Mouse (Mus musculus) MEL (cell line): ENCODE results near the gene Psmg3. TPM values are rescaled to one million over a fixed set of nuclear protein-coding genes. Genes with fewer than 3 reads are reported as not detected.

ENCODE experiments used
- DNase-seq: peaks from one replicate; pipeline ENCODE4 v3.0.0; 2011; ENCODE audit warnings: low read depth, low spot score
- H3K27ac ChIP-seq: 2 replicates; pipeline ENCODE4 v1.5.1; 2012; ENCODE audit warnings: low read depth, mild to moderate bottlenecking, control low read depth, low read length, moderate library complexity; ENCODE audit not compliant: control insufficient read depth
- H3K27me3 ChIP-seq, 2 experiments: fragments of 150-350 bp in 1 of 2; sonication (generic) in 1 of 2; 2 replicates each; pipeline ENCODE4 v1.6.1; 2012; ENCODE audit warnings: low read length in 2 of 2, mild to moderate bottlenecking in 2 of 2, improper control_type of control experiment in 1 of 2, moderate library complexity in 1 of 2; ENCODE audit not compliant: insufficient read depth in 2 of 2, control insufficient read depth in 1 of 2
- H3K36me3 ChIP-seq, 2 experiments: 2 replicates each; pipeline ENCODE4 v1.6.1; 2012 to 2014; ENCODE audit warnings: low read length in 2 of 2, improper control_type of control experiment in 1 of 2, inconsistent platforms in 1 of 2, mild to moderate bottlenecking in 1 of 2; ENCODE audit not compliant: insufficient read depth in 2 of 2, control insufficient read depth in 1 of 2
- H3K4me1 ChIP-seq, 2 experiments: fragments of 150-350 bp in 1 of 2; sonication (generic) in 1 of 2; 2 replicates each; pipeline ENCODE4 v1.6.1; 2012; ENCODE audit warnings: low read length in 2 of 2, improper control_type of control experiment in 1 of 2, mild to moderate bottlenecking in 1 of 2; ENCODE audit not compliant: insufficient read depth in 2 of 2, control insufficient read depth in 1 of 2
- H3K4me3 ChIP-seq, 2 experiments: fragments of 150-350 bp in 1 of 2; sonication (generic) in 1 of 2; 2 replicates each; pipeline ENCODE4 v1.5.1; 2012; ENCODE audit warnings: low read depth in 2 of 2, low read length in 2 of 2, mild to moderate bottlenecking in 2 of 2, moderate library complexity in 2 of 2, control low read depth in 1 of 2, improper control_type of control experiment in 1 of 2; ENCODE audit not compliant: control insufficient read depth in 1 of 2, insufficient read depth in 1 of 2
- H3K79me2 ChIP-seq: 2 replicates; pipeline ENCODE4 v1.6.1; 2012; ENCODE audit warnings: mild to moderate bottlenecking, low read length, moderate library complexity; ENCODE audit not compliant: control insufficient read depth, poor library complexity, insufficient read depth
- H3K9ac ChIP-seq: 2 replicates; pipeline ENCODE4 v1.6.1; 2012; ENCODE audit warnings: low read depth, mild to moderate bottlenecking, control low read depth, low read length, moderate library complexity; ENCODE audit not compliant: control insufficient read depth, poor library complexity, severe bottlenecking
- H3K9me3 ChIP-seq: fragments of 150-350 bp; sonication (generic); replicated peaks from 2 replicates; pipeline ENCODE4 v1.6.1; 2012; ENCODE audit warnings: mild to moderate bottlenecking, low read length, improper control_type of control experiment, moderate library complexity; ENCODE audit not compliant: insufficient read depth
- BHLHE40 ChIP-seq: IDR thresholded peaks from 2 replicates; pipeline ENCODE4 v1.6.1; 2012; ENCODE audit warnings: low read depth, mild to moderate bottlenecking, inconsistent platforms, low read length, improper control_type of control experiment, borderline replicate concordance
- GATA1 ChIP-seq: IDR thresholded peaks from 2 replicates; pipeline ENCODE4 v1.6.1; 2011; ENCODE audit warnings: low read depth, low read length, improper control_type of control experiment
- HCFC1 ChIP-seq: IDR thresholded peaks from 2 replicates; pipeline ENCODE4 v1.6.1; 2012; ENCODE audit warnings: low read depth, mild to moderate bottlenecking, inconsistent platforms, low read length, improper control_type of control experiment, moderate library complexity
- JUND ChIP-seq: IDR thresholded peaks from 2 replicates; pipeline ENCODE4 v1.6.1; 2011; ENCODE audit warnings: low read depth, mild to moderate bottlenecking, improper control_type of control experiment, low read length
- MYC ChIP-seq: IDR thresholded peaks from 2 replicates; pipeline ENCODE4 v1.6.1; 2011; ENCODE audit warnings: low read depth, mild to moderate bottlenecking, low read length, improper control_type of control experiment, moderate library complexity
- POLR2AphosphoS5 ChIP-seq: IDR thresholded peaks from 2 replicates; pipeline ENCODE4 v1.6.1; 2012; ENCODE audit warnings: low read depth, borderline replicate concordance, mild to moderate bottlenecking, inconsistent platforms, low read length, moderate library complexity, mixed read lengths
- TAL1 ChIP-seq: IDR thresholded peaks from 2 replicates; pipeline ENCODE4 v1.6.1; 2012; ENCODE audit warnings: mild to moderate bottlenecking, inconsistent platforms, low read length, moderate library complexity, mixed read lengths
- USF1 ChIP-seq: IDR thresholded peaks from 2 replicates; pipeline ENCODE4 v1.6.1; 2014; ENCODE audit warnings: low read depth, mild to moderate bottlenecking, inconsistent platforms, low read length, improper control_type of control experiment, moderate library complexity
- ZKSCAN1 ChIP-seq: IDR thresholded peaks from 2 replicates; pipeline ENCODE4 v1.6.1; 2012; ENCODE audit warnings: low read depth, mild to moderate bottlenecking, inconsistent platforms, low read length, improper control_type of control experiment, moderate library complexity
- ZNF384 ChIP-seq: IDR thresholded peaks from 2 replicates; pipeline ENCODE4 v1.6.1; 2012; ENCODE audit warnings: low read depth, mild to moderate bottlenecking, inconsistent platforms, low read length, improper control_type of control experiment
- polyA plus RNA-seq, 2 experiments: library from polyadenylated mRNA; stranded (reverse) in 1 of 2; unstranded in 1 of 2; fragments of >175 nt in 1 of 2; fragments of >200 nt in 1 of 2; gene quantifications; 2 replicates each; pipeline versions ENCODE4 v1.2.1 to v1.2.4; 2012; ENCODE audit warnings: low replicate concordance in 2 of 2, low read depth in 1 of 2; ENCODE audit not compliant: insufficient read length in 2 of 2, insufficient read depth in 1 of 2, missing spikeins in 1 of 2
- total RNA-seq: library from RNA; depleted of rRNA; stranded (reverse); fragments of 300-350 nt; gene quantifications from 2 replicates; pipeline ENCODE4 v1.2.3, GENCODE M21; 2012

Gene Psmg3
- total and polyA plus RNA-seq, 3 experiments, result 75.4 to 81.9 TPM; not detected in 1

DNA sequence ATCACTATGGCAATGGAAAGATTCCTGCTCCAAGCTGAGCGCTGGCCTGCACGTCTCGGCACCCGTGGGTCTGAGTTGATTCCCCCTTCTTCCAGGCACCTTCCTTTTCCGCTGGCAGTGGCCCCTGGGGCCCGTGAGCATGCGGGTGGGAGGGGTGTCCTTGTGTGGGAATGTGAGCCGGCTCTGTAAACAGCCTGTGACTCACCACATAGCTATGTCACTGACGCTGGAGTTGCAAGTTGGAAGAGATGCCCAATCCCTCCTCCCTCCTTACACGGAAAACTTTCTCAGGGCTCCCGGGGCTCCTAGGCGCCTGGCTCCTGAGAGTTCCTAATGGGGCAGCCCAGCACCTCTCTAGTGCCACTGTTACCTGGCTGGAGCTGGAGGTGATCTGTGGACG, 29.8 kb downstream of the Psmg3 start:
- no peak for TF ChIP-seq GATA1
- no peak for TF ChIP-seq USF1
- TF ChIP-seq TAL1, result no peak
- H3K27me3 ChIP-seq, result no peaks in the 10 kb centered on the region
- H3K36me3 ChIP-seq, result peaks cover 0 to 10% of the 10 kb centered on the region in 2 experiments; a peak in 3 of 4 replicates
- no peak for DNase-seq
- peaks cover 62% of the 10 kb centered on the region for H3K79me2 ChIP-seq
- no peaks in the 10 kb centered on the region for H3K9me3 ChIP-seq
- H3K4me1 ChIP-seq, result peaks cover 7 to 22% of the 10 kb centered on the region in 2 experiments
- no peak overlapping the region for H3K9ac ChIP-seq
- H3K4me3 ChIP-seq, result no peak overlapping the region
- H3K27ac ChIP-seq, result no peak overlapping the region

DNA sequence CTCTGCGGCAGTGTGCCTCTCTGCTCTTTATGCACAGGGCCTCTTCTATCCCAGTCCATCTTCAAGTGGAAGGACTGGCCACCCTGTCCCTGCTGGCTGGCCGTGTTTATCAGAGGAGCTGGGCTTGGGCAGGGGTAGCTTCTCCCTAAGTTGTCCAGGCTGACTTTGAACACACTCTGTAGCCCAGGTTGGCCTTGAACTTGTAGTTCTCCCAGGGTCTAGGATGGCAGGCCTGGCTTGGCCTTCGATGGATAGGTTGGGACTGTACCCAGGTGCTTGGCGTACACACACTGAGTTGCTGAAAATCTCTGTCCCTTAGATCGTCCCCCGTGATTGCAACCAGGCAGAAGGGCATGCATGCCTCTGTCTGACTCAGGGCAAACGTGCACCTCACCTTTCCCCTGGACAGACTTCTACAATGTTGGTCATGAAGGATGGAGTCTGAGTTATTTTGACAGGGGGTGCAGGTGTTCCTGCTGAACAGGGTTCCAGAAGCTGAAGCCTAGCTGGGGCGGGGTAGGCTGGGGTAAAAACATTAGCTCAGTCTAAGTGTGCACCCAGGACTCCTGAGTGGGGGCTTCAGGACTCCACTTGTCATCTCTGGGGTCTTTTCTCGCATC, 30.6 kb downstream of the Psmg3 start:
- Histone ChIP-seq H3K9ac (no peak overlapping the region), H3K36me3 (peaks cover 0 to 10% of the 10 kb centered on the region in 2 experiments; a peak in 3 of 4 replicates), H3K9me3 (no peaks in the 10 kb centered on the region), H3K4me1 (peaks cover 7 to 20% of the 10 kb centered on the region in 2 experiments), H3K27me3 (no peaks in the 10 kb centered on the region), H3K4me3 (no peak overlapping the region), H3K79me2 (peaks cover 68% of the 10 kb centered on the region), H3K27ac (no peak overlapping the region)
- TF ChIP-seq POLR2AphosphoS5 (no peak), MYC (no peak), ZNF384 (no peak), BHLHE40 (no peak)
- DNase-seq, result no peak

DNA sequence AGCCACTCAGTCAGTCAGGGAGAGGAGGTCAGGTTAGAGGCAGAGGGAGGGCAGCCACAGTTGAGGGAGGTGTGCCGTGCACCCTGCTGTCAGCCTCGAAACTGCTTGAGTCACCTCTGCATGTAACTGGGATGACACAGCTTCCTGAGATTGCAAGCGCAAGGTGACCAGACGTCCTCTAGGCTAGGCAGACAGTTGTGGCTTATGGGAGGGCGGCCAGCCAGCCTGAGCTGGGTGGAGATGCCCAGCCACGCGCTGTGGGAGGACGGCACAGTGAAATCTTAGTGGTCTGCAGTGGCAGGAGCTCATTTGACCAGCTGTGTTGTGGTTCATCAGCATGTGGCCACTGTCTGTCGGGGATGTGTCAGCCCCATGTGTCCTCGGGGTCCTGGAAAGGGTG, 31.7 kb downstream of the Psmg3 start:
- Histone ChIP-seq H3K79me2 (peaks cover 68% of the 10 kb centered on the region), H3K9me3 (no peaks in the 10 kb centered on the region), H3K4me3 (no peak overlapping the region), H3K27me3 (no peaks in the 10 kb centered on the region), H3K4me1 (peaks cover 7 to 24% of the 10 kb centered on the region in 2 experiments), H3K27ac (no peak overlapping the region), H3K36me3 (peaks cover 0 to 12% of the 10 kb centered on the region in 2 experiments; a peak in 3 of 4 replicates), H3K9ac (no peak overlapping the region; the same call in 1 of the 2 replicates)
- TF ChIP-seq ZKSCAN1 (no peak), JUND (no peak), POLR2AphosphoS5 (no peak), HCFC1 (no peak)
- no peak for DNase-seq
